In genomic region chr14:103346729-103347505, GRCm38 (mm10) we compare ENCODE assay signal across 8 mouse cellular contexts. TPM values are rescaled to one million over a fixed set of nuclear protein-coding genes. Genes with fewer than 3 reads are reported as not detected.
DNase-seq lines count a peak whose midpoint lies in the region; ATAC-seq and TF ChIP-seq lines count a peak whose summit lies in the region.

Mycbp2 (minus strand) TSS chr14:103346814.

- CTCF ChIA-PET in Patski (lab: Charles Lee) = interaction anchor here (1.1 kb wide), 1 partner anchor 86 kb away, joined by 3 read pairs; no protein-coding TSS in a partner anchor

- H3K9me3 ChIP-seq in hindbrain, embryonic 13.5 days = no peaks in the 10 kb centered on the region

- H3K36me3 ChIP-seq in hindbrain, embryonic 13.5 days = no peaks in the 10 kb centered on the region

- POLR2A ChIA-PET in Patski (lab: Charles Lee) = interaction anchor here (0.6 to 0.7 kb wide), 2 partner anchors 49 to 68 kb away, joined by 6 to 9 read pairs; no protein-coding TSS in a partner anchor

- peak; percentile 82 for DNase-seq in Patski (ENCODE audit: low read depth, low spot score)
- peak; percentile 100 for DNase-seq in cerebellum, postnatal 14 days
- DNase-seq in frontal cortex, postnatal 14 days (ENCODE audit: low spot score in 2 of 2) = peak; percentile 97 to 98
- peak; percentile 95 for DNase-seq in layer of hippocampus, postnatal 25 days (ENCODE audit: extremely low spot score in 1 of 2, low spot score in 1 of 2)
- DNase-seq in lung, postnatal 25 days (ENCODE audit: low spot score) = peak; percentile 98
- peak; percentile 97 for DNase-seq in retina, embryonic 14.5 days (ENCODE audit: low spot score)
- peak; percentile 98 for DNase-seq in thymus, postnatal 4 days

- TF ChIP-seq CTCF in Patski (IDR thresholded peaks at IDR 0.05) = no peak

- H3K4me1 ChIP-seq in hindbrain, embryonic 13.5 days (replicated peaks) = peaks cover 38% of the 10 kb centered on the region

- H3K9ac ChIP-seq in hindbrain, embryonic 13.5 days = peak within 1 kb of the TSS; percentile 91

- in situ Hi-C loops in Patski (cut with MboI; ENCODE audit: low pct_unique_long_range_greater_than_20kb) = no loop called here

- peak; percentile 90 for ATAC-seq in Patski
- peak; percentile 96 for ATAC-seq in hindbrain, embryonic 13.5 days (ENCODE audit: low FRiP score)

- peak within 1 kb of the TSS; percentile 84 for H3K4me3 ChIP-seq in hindbrain, embryonic 13.5 days

- 10% methylated on average over 24 of the region's 41 CpGs for WGBS in hindbrain, embryonic 13.5 days

- H3K4me2 ChIP-seq in hindbrain, embryonic 13.5 days = peak within 1 kb of the TSS; percentile 60

- H3K27ac ChIP-seq in hindbrain, embryonic 13.5 days = peak within 1 kb of the TSS; percentile 98

- H3K27me3 ChIP-seq in Patski = no peaks in the 10 kb centered on the region
- H3K27me3 ChIP-seq in hindbrain, embryonic 13.5 days = no peaks in the 10 kb centered on the region

RNA-seq across cellular contexts. Expression of gene Mycbp2, which starts in this region (rescaled TPM):
- 29.0 TPM for polyA plus RNA-seq in Patski (2021)
- 54.6 and 58.1 TPM in 2 replicates for polyA plus RNA-seq in hindbrain, embryonic 13.5 days (2015; fragmentation: Nextera tagmentation; extraction: Ambion mirVana)
- total RNA-seq in layer of hippocampus, postnatal 25 days (2021) = 100 to 1,000 TPM; 142 to 172 TPM

Comparison
In these comparisons a context has a peak if more than half of its experiments do, and no peak if none do; other contexts are left out.
1. Peak in every context shown above with its lines: DNase-seq, ATAC-seq, H3K4me3 ChIP-seq and H3K27ac ChIP-seq.